10 mouse cellular contexts compared by ENCODE assay signal in the genomic region with DNA sequence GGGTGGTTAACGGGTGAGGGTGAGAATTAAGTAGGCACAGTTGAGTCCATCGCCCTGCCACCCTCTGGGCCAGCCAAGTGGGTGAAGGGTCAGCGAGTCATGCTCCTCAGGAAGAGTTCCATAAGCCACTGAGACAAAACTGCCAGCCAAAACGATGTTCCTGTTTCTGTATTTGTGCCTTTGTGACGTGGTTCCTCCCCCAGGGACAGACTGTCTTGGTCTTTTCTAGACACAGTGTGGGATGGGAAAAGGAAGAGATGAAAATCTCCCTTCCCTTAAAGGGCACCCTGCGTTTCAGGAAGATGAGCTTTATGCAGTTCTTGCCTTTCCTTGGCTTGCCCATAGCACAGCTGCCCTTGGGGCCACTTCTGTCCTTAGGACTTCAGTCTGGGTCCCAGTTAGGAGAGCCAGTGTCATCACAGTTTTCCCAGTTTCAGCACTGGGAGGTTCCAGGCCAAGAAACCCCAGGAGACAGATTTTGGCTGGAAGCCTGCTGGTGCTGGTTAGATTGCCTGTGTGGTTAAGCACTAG. TPM values are rescaled to one million over a fixed set of nuclear protein-coding genes. Genes with fewer than 3 reads are reported as not detected.
A peak's percentile ranks its signal among the peaks of the same experiment; 100 is the strongest.
DNase-seq lines count a peak whose midpoint lies in the region; ATAC-seq and TF ChIP-seq lines count a peak whose summit lies in the region.
"Had no signal": no experiment of that assay in that cellular context is flagged by ENCODE, and none has a peak within 500 bp of the region (broad histone marks: within the 10 kb centered on the region; RNA-seq: fewer than 3 reads in every experiment).

No protein-coding gene starts in this region.

- no peaks in the 10 kb centered on the region for H3K79me2 ChIP-seq in heart, adult 2 months (replicated peaks; ENCODE audit: control insufficient read depth, insufficient read depth, low read length)
- no peaks in the 10 kb centered on the region for H3K79me2 ChIP-seq in macrophage (ENCODE audit: inconsistent target)

- H3K9me3 ChIP-seq in hindbrain, postnatal 0 days (ENCODE audit: low read length) = no peaks in the 10 kb centered on the region
- H3K9me3 ChIP-seq in hindbrain, embryonic 11.5 days (ENCODE audit: control insufficient read depth, low read length) = no peaks in the 10 kb centered on the region
- H3K9me3 ChIP-seq: neural tube, embryonic 13.5 days had no signal

- DNase-seq in hindbrain, postnatal 0 days (ENCODE audit: low spot score) = peak; percentile 36
- no peak for DNase-seq in hindbrain, embryonic 11.5 days (ENCODE audit: low spot score)
- peak; percentile 81 for DNase-seq in adrenal gland, postnatal 10 days
- peak; percentile 75 to 84 for DNase-seq in heart, adult 2 months
- peak; percentile 30 to 57 for DNase-seq in layer of hippocampus, postnatal 36 days

- peak; percentile 70 for ATAC-seq in hindbrain, postnatal 0 days
- no peak for ATAC-seq in hindbrain, embryonic 11.5 days (ENCODE audit: low FRiP score)
- ATAC-seq in erythroblast, adult 5-6 weeks (replicated peaks; ENCODE audit: low FRiP score, poor library complexity, severe bottlenecking) = no peak
- ATAC-seq in CD4-positive, CD25-positive, alpha-beta regulatory T cell, adult 4 months = no peak

- H3K4me2 ChIP-seq in hindbrain, postnatal 0 days (ENCODE audit: low read depth, low read length) = no peak overlapping the region
- no peak overlapping the region for H3K4me2 ChIP-seq in hindbrain, embryonic 11.5 days (replicated peaks; ENCODE audit: low read depth, low read length)
- H3K4me2 ChIP-seq: neural tube, embryonic 13.5 days had no signal

- peaks cover 7% of the 10 kb centered on the region; the same call in 1 of the 2 replicates for H3K4me1 ChIP-seq in hindbrain, postnatal 0 days (ENCODE audit: insufficient read depth, low read length)
- no peaks in the 10 kb centered on the region for H3K4me1 ChIP-seq in hindbrain, embryonic 11.5 days (replicated peaks; ENCODE audit: control insufficient read depth, insufficient read depth, low read length)
- peaks cover 34% of the 10 kb centered on the region for H3K4me1 ChIP-seq in heart, adult 2 months (ENCODE audit: control insufficient read depth, insufficient read depth, low read length)
- H3K4me1 ChIP-seq: neural tube, embryonic 13.5 days had no signal

- H3K27me3 ChIP-seq in hindbrain, postnatal 0 days (ENCODE audit: insufficient read depth, low read length) = no peaks in the 10 kb centered on the region
- H3K27me3 ChIP-seq in hindbrain, embryonic 11.5 days (ENCODE audit: control insufficient read depth, insufficient read depth, low read length) = no peaks in the 10 kb centered on the region
- H3K27me3 ChIP-seq in heart, adult 2 months (ENCODE audit: control insufficient read depth, insufficient read depth, low read length) = no peaks in the 10 kb centered on the region
- H3K27me3 ChIP-seq: neural tube, embryonic 13.5 days had no signal

- TF ChIP-seq CTCF in hindbrain, postnatal 0 days (IDR thresholded peaks at IDR 0.05; ENCODE audit: low read depth) = no peak
- no peak for TF ChIP-seq CTCF in heart, adult 2 months (IDR thresholded peaks at IDR 0.05)

- peaks cover 13% of the 10 kb centered on the region for H3K36me3 ChIP-seq in hindbrain, postnatal 0 days (ENCODE audit: insufficient read depth, low read length)
- no peaks in the 10 kb centered on the region for H3K36me3 ChIP-seq in hindbrain, embryonic 11.5 days (ENCODE audit: control insufficient read depth, insufficient read depth, low read length)
- peaks cover 13% of the 10 kb centered on the region for H3K36me3 ChIP-seq in heart, adult 2 months (ENCODE audit: control insufficient read depth, insufficient read depth, low read length)
- H3K36me3 ChIP-seq in macrophage (ENCODE audit: inconsistent target) = no peaks in the 10 kb centered on the region

- H3K4me3 ChIP-seq in hindbrain, postnatal 0 days (ENCODE audit: low read length) = no peak overlapping the region
- no peak overlapping the region for H3K4me3 ChIP-seq in hindbrain, embryonic 11.5 days (ENCODE audit: low read depth, low read length)
- no peak overlapping the region for H3K4me3 ChIP-seq in heart, adult 2 months
- H3K4me3 ChIP-seq in macrophage (ENCODE audit: inconsistent target) = no peak overlapping the region
- H3K4me3 ChIP-seq: neural tube, embryonic 13.5 days had no signal

- peak overlapping the region; percentile 8; the same call in 1 of the 2 replicates for H3K27ac ChIP-seq in hindbrain, postnatal 0 days
- H3K27ac ChIP-seq in hindbrain, embryonic 11.5 days (ENCODE audit: low read depth, low read length) = no peak overlapping the region
- peak overlapping the region; percentile 83 for H3K27ac ChIP-seq in heart, adult 2 months
- peak overlapping the region; percentile 60 for H3K27ac ChIP-seq in macrophage
- H3K27ac ChIP-seq: neural tube, embryonic 13.5 days had no signal

- no peak for TF ChIP-seq POLR2A in heart, adult 2 months (IDR thresholded peaks at IDR 0.05; ENCODE audit: insufficient read depth, low read depth, low read length)

- intact Hi-C loops in heart, adult 2 months (cut with DNase I) = no loop called here

- H3K9ac ChIP-seq in hindbrain, postnatal 0 days (replicated peaks; ENCODE audit: low read length) = no peak overlapping the region
- no peak overlapping the region for H3K9ac ChIP-seq in hindbrain, embryonic 11.5 days (ENCODE audit: low read depth, low read length)
- no peak overlapping the region for H3K9ac ChIP-seq in heart, adult 2 months (ENCODE audit: low read depth, low read length)
- H3K9ac ChIP-seq: neural tube, embryonic 13.5 days had no signal

- peak; percentile 97 for TF ChIP-seq EP300 in heart, adult 2 months (IDR thresholded peaks at IDR 0.05; ENCODE audit: insufficient read depth, low read depth, low read length)

- 66% methylated on average over 6 of the region's 6 CpGs for WGBS in hindbrain, postnatal 0 days
- 89% methylated on average over 6 of the region's 6 CpGs for WGBS in hindbrain, embryonic 11.5 days
- WGBS in heart, adult 2 months = 9% methylated on average over 6 of the region's 6 CpGs
- WGBS in macrophage (ENCODE audit: missing documents) = 2% methylated on average over 6 of the region's 6 CpGs

RNA-seq across cellular contexts. Expression of a gene that starts 11.1 kb away (rescaled TPM):
- total RNA-seq in hindbrain, postnatal 0 days (2014; rRNA removed) = 0.10 and 0.11 TPM in 2 replicates
- polyA plus RNA-seq in hindbrain, postnatal 0 days (2015; fragmentation: Nextera tagmentation; extraction: Ambion mirVana) = 0.16 TPM in 2 replicates
- polyA plus RNA-seq in hindbrain, embryonic 11.5 days (2014; fragmentation: Nextera tagmentation; extraction: Ambion mirVana) = not detected in 2 replicates
- total RNA-seq in adrenal gland, postnatal 10 days (2021) = 10 to 100 TPM; 34.9 to 45.2 TPM
- total RNA-seq in heart, adult 2 months (2021) = 10 to 100 TPM; 33.7 to 39.4 TPM
- 39.0 and 39.1 TPM in 2 replicates for polyA plus RNA-seq in heart, adult 2 months (2012; rRNA removed)
- total RNA-seq in layer of hippocampus, postnatal 36 days (2021) = 1 to 10 TPM; 1.3 to 2.5 TPM
- under 1 TPM in 6 of 26 experiments, not detected in 20; 0.26 to 0.71 (median 0.52) TPM for total RNA-seq in macrophage (2018; cell fraction: chromatin; rRNA removed)
- total RNA-seq in macrophage (2018; cell fraction: cytosol; rRNA removed) = under 1 TPM in 2 of 26 experiments, not detected in 24; 0.10 to 0.12 TPM
- total RNA-seq in macrophage (2018; cell fraction: nucleus; rRNA removed) = under 1 TPM in 3 of 26 experiments, not detected in 23; 0.21 to 0.41 (median 0.28) TPM
- not detected in 3 replicates for polyA plus RNA-seq in macrophage (2018)
- total RNA-seq in erythroblast, adult 5-6 weeks (2015; ENCODE audit: low replicate concordance) = 0.42 TPM in 1 of 2 replicates, not detected in the other
- total RNA-seq in erythroblast, adult 5-6 weeks (2017; ENCODE audit: low replicate concordance) = 0.56 TPM in 1 of 2 replicates, not detected in the other
- not detected for polyA plus RNA-seq in CD4-positive, CD25-positive, alpha-beta regulatory T cell, adult 4 months (2017; shearing (Covaris generic))
- total RNA-seq: ES-E14 had no signal
- polyA plus RNA-seq: neural tube, embryonic 13.5 days had no signal

RNA-seq across cellular contexts. Expression of a gene that starts 31.5 kb away (rescaled TPM):
- total RNA-seq in hindbrain, postnatal 0 days (2014; rRNA removed) = 70.5 and 101 TPM in 2 replicates
- 112 and 113 TPM in 2 replicates for polyA plus RNA-seq in hindbrain, postnatal 0 days (2015; fragmentation: Nextera tagmentation; extraction: Ambion mirVana)
- polyA plus RNA-seq in hindbrain, embryonic 11.5 days (2014; fragmentation: Nextera tagmentation; extraction: Ambion mirVana) = 97.7 and 99.6 TPM in 2 replicates
- total RNA-seq in adrenal gland, postnatal 10 days (2021) = 100 to 1,000 TPM; 482 to 541 TPM
- 100 to 1,000 TPM; 245 to 496 TPM for total RNA-seq in heart, adult 2 months (2021)
- polyA plus RNA-seq in heart, adult 2 months (2012; rRNA removed) = 109 and 193 TPM in 2 replicates
- total RNA-seq in layer of hippocampus, postnatal 36 days (2021) = 10 to 100 TPM; 67.5 to 87.2 TPM
- total RNA-seq in macrophage (2018; cell fraction: chromatin; rRNA removed) = 100 to 1,000 TPM in 12 of 26 experiments, 10 to 100 TPM in 14; 11.5 to 444 (median 80.1) TPM
- 1,000 to 10,000 TPM in 4 of 26 experiments, 100 to 1,000 TPM in 22; 386 to 1,183 (median 657) TPM for total RNA-seq in macrophage (2018; cell fraction: cytosol; rRNA removed)
- total RNA-seq in macrophage (2018; cell fraction: nucleus; rRNA removed) = 100 to 1,000 TPM in 24 of 26 experiments, 10 to 100 TPM in 2; 72.3 to 437 (median 188) TPM
- polyA plus RNA-seq in macrophage (2018) = 934 to 1,261 TPM (median 1,117 TPM) in 3 replicates
- total RNA-seq in erythroblast, adult 5-6 weeks (2015; ENCODE audit: low replicate concordance) = 1,034 and 1,242 TPM in 2 replicates
- total RNA-seq in erythroblast, adult 5-6 weeks (2017; ENCODE audit: low replicate concordance) = 1,143 and 1,228 TPM in 2 replicates
- 1,000 to 10,000 TPM; 1,055 to 1,337 TPM for polyA plus RNA-seq in CD4-positive, CD25-positive, alpha-beta regulatory T cell, adult 4 months (2017; shearing (Covaris generic))

RNA-seq across cellular contexts. Expression of a gene that starts 53.1 kb away (rescaled TPM):
- 3.9 and 7.1 TPM in 2 replicates for total RNA-seq in hindbrain, postnatal 0 days (2014; rRNA removed)
- 6.4 and 7.2 TPM in 2 replicates for polyA plus RNA-seq in hindbrain, postnatal 0 days (2015; fragmentation: Nextera tagmentation; extraction: Ambion mirVana)
- polyA plus RNA-seq in hindbrain, embryonic 11.5 days (2014; fragmentation: Nextera tagmentation; extraction: Ambion mirVana) = 7.1 and 7.8 TPM in 2 replicates
- total RNA-seq in adrenal gland, postnatal 10 days (2021) = under 1 TPM in 1 of 2 experiments, not detected in 1; 0.30 TPM
- not detected for total RNA-seq in heart, adult 2 months (2021)
- 0.32 and 1.2 TPM in 2 replicates for polyA plus RNA-seq in heart, adult 2 months (2012; rRNA removed)
- under 1 TPM; 0.43 to 0.50 TPM for total RNA-seq in layer of hippocampus, postnatal 36 days (2021)
- total RNA-seq in macrophage (2018; cell fraction: chromatin; rRNA removed) = 1 to 10 TPM in 12 of 26 experiments, under 1 TPM in 11, not detected in 3; 0.33 to 2.9 (median 1.1) TPM
- 1 to 10 TPM in 21 of 26 experiments, under 1 TPM in 5; 0.59 to 2.8 (median 1.4) TPM for total RNA-seq in macrophage (2018; cell fraction: cytosol; rRNA removed)
- 1 to 10 TPM in 11 of 26 experiments, under 1 TPM in 13, not detected in 2; 0.24 to 4.2 (median 0.93) TPM for total RNA-seq in macrophage (2018; cell fraction: nucleus; rRNA removed)
- polyA plus RNA-seq in macrophage (2018) = 0.88 to 2.8 TPM (median 2.0 TPM) in 3 replicates
- 1.5 TPM in 1 of 2 replicates, not detected in the other for total RNA-seq in erythroblast, adult 5-6 weeks (2015; ENCODE audit: low replicate concordance)
- total RNA-seq in erythroblast, adult 5-6 weeks (2017; ENCODE audit: low replicate concordance) = 2.6 and 9.2 TPM in 2 replicates
- 10 to 100 TPM; 20.0 to 20.3 TPM for polyA plus RNA-seq in CD4-positive, CD25-positive, alpha-beta regulatory T cell, adult 4 months (2017; shearing (Covaris generic))

Comparison
In these comparisons a context has a peak if more than half of its experiments do, and no peak if none do; other contexts are left out.
1. RNA of a gene that starts 11.1 kb away (total RNA-seq): 34.9 to 45.2 TPM in adrenal gland, postnatal 10 days and 33.7 to 39.4 TPM in heart, adult 2 months; 1.3 to 2.5 TPM in layer of hippocampus, postnatal 36 days, 0.10 to 0.11 TPM in hindbrain, postnatal 0 days and 0.42 to 0.56 TPM in erythroblast, adult 5-6 weeks; every median in the first group is over 4 times any median in the second.